Mouse (Mus musculus): ENCODE results near the gene Parp6.

DNA sequence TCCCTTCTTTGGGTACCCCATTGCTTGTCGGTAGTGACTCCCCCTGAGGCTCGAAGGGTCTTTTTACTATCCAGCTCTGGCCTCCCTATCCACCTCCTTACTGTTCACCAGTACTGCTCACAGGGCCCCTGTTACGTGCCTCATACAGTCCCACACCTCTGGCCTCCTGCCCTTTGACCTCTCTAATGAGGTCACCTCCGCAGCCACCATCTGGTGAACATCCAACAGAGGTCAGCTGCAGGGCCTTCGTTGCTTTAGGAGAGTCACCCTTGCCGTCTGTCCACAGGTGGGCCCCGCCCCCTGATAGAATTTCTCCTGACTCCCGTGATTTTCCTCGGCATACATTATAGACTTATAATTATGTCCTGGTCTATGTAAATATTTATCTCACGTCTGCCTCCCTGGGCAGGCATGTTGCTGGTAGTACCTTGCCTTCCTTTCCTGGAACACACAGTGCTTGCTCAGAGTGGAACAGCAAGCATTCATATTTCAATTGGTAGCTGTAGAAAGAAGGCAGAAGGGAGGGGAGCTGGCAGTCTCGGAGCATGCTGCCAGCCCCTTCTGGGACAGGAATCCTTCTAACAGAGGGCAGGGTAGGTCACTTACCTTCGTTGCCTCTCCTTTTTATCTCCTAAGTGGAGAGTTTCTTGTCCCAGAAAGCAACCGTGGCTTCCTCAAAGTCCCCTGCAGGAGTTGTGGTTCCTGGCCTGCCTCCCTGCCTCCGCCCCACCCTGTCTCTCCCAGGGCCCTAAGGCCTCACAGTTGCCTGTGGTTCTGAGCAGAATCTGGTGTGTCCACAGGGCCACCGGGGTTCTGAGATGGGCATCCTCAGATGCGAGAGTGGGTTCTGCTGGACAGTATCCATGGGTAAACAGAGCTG, 77.7 kb downstream of the Parp6 start:
- no peak for TF ChIP-seq POLR2A (IDR thresholded peaks at IDR 0.05; ENCODE audit: extremely low read depth, insufficient read depth, low read length)
- no peak for TF ChIP-seq CTCF (IDR thresholded peaks at IDR 0.05; ENCODE audit: low read depth, low read length)

All from liver, adult 2 months (tissue).